Mouse (Mus musculus) naive thymus-derived CD4-positive, alpha-beta T cell, adult 2 months (primary cell): ENCODE measurements around the gene Sash1.

Experiments
- DNase-seq: peaks from one replicate; pipeline ENCODE4 v3.0.0-alpha.2; 2011; ENCODE audit warnings: low read depth

The Sash1 gene

GRCm38 (mm10) chr10:8885630-8886527 lies at the start of gene Sash1:
Gene Sash1 (minus strand): TSS chr10:8886070.
- DNase-seq: peak; percentile 3

- no peak for DNase-seq
These were observed 49.7 kb upstream of the Sash1 start for GRCm38 (mm10) chr10:8935601-8936000.

DNA sequence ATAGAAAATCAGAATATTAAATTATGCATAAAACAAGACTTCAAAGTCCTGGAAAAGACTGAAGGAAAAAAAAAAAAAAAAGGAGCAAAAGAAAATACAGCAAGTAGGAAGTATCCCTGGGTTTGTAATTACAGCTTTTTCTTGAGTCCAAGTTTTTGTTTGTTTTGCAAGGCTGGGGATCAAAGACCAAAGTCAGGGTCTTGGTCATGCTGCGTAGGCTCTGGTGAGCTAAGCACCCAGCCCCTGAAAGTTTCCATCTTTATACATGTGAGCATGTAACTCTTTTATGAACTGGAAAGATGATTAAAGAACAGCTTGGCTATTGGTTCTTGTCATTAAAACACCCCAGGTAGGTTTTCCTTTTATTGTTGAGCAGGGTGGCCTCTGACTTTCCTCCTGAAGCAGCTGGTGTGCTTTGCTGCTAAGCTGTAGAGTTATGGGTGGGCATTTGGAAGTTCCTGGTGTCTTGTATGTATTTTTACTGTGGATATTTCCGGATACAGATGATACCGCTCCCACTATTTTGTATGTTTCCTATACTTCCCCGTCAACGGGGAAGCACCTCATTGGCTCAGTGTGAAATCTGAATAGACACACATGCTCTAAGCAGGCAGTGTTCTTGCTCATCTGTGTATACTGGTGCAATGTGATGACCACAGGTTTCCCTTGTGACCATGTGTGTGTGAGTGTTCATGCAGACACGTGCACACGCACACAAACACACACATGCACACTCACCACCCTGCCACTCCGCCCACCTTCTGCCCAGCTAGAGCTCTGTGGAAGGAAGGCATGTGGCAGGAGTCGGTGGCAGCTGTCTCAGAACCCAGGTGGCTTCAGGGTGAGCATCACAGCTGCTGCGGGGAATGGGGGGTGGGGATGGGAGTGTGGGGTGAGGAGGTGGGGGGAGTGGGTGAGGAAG lies 47.8 kb upstream of the Sash1 start:
- DNase-seq: no peak

DNA sequence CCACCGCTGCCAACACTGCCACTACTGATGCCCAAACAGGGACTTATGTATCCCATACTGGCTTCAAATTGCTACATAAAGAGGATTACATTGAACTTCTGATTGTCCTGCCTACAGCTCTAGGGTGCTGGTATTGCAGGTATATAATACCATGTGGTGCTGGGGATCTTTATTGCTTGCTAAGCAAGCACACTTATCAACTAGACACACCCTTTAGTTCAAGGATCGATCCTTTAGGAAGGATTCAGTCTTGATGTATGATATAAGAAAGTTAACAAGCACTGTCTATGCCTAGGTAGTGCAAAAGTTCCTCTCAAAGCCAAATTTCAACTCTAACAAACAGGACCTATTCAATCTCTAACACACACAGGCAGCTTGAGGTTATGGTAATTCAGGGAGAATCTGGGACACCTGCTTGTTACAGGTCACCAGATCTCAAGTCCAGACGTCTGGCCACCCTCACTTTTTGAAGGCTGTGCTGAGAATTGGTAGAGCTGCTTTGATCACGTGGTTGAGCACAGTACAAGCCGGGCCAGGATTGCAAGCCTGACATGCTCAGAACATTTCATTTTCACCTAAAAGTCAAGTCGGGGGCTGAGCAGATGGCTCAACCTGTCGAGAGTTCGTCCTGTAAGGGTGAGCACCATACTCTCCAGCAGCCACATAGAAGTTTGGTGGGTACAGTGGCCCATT lies 45.8 kb upstream of the Sash1 start:
- no peak for DNase-seq

DNA sequence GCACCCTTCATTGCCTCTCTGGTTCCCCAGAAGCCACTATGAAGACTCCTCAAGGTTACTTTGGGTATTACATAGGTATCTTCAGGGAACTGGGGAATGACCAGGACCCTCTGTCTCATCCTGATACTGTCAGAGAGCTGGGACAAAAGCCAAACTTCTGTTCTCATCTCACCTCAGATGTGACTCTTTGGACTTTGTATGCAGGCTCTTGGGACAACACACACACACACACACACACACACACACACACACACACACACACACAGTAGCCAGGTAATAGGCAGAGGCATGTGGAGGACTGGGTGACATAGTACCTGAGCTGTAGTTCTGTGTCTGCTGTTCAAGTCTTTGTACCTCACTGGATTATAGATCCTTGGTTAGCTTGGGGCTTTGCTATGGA lies 44.8 kb upstream of the Sash1 start:
- no peak for DNase-seq

- no peak for DNase-seq
These were observed 43.1 kb upstream of the Sash1 start for GRCm38 (mm10) chr10:8928775-8929647.

- DNase-seq: no peak
These were observed 42.4 kb upstream of the Sash1 start for GRCm38 (mm10) chr10:8928261-8928660.

GRCm38 (mm10) chr10:8926906-8927305 lies 41.0 kb upstream of the Sash1 start:
- no peak for DNase-seq

DNA sequence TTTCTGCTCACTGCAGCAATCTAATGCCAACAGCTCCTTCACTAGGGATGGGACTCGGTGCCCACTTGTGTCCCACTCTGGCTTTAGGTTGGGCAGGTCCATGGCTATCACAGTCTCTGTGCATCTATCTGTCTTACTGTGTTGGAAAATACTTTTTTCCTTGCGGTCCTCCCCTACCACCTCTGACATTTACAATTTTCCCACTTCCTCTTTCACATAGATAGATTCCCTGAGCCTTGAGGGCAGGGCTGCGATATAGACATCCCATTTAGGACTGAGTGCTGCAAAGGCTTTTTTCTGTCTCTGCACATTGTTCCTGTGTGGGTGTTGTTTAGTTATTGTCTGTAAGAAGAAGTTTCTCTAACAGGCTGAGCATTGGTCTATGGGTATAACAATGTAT lies 40.4 kb upstream of the Sash1 start:
- DNase-seq: no peak

DNA sequence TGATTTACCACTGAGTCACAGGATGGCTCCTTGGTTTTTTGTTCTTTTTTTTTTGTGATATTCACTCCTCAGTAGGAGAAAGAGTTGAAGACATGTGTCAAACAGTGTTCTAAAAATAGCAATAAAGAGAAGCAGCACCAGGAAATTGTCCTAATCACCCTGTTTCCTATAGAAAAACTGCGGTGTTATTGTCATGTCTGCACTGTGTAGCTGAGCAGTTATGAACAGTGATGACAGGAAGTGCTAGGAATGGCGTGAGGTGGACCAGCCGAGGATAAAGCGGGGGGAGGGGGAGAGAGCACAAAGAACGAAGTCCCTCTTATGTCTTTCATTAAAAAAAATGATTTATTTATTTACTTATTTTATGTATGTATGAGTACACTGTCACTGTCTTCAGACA lies 39.4 kb upstream of the Sash1 start:
- no peak for DNase-seq

DNA sequence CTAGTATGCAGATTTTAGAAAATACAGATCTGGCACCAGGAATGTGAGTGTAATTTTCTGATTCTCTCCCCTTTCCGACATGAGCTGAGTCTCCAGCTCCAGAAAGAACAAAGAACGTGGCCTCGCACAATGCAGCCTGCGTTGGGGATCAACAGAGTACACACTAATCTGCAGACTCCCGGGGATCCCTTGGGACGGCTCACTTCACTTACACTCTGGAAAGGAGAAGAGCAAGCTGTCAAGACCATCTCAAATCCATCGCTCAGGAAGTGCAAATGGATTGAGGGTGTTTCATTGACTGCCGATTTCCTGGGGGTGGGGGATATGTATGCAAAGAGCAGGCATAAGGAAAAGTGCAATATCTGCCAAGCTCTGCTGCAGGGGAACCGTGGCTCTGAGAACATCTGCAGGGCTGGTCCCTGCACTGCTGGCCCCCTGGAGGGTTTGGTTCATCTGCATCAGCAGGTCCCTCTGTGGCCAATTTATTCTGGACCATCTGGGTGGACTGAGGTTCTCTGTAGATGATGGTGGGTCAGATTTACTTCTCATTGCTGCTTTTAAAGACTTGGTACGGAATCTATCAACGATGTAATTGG lies 35.3 kb upstream of the Sash1 start:
- DNase-seq: no peak

GRCm38 (mm10) chr10:8917798-8918197 lies 31.9 kb upstream of the Sash1 start:
- no peak for DNase-seq

DNA sequence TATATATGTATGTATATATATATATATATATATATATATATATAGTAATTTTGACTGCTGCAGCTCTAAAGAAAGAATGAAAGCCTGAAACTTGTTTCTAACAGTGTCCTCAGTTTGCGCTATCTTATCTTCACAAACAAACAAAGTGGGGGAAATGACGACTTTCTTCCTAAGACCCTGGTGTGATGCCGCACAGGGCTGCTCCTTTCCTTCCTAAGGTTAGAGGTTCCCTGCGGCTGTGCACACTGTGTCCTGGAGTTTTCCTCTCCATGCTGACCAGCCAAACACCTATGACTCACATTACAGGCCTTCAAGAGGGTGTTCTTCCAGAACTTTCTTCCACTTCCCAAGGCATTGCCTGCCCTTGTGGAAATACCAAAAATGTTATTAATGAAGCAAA lies 31.5 kb upstream of the Sash1 start:
- DNase-seq: no peak

DNA sequence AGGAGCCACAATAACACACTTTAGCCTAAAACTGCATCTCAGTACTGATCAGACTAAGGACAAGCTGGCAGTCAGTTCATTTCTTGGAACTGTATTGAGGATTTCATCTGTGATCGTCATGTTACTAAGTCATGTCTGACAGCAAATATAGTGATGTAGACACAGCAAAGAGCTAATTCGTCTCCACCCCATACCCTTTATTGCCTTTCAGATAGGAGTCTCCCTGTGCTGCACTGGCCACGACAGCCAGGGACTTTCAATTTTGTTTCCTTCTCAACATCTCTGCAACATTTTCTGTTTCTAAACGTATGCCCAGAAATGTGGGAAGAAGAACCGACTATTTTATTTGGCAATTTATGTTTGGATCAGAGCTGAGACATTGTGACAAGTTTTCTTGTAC lies 29.9 kb upstream of the Sash1 start:
- DNase-seq: no peak

- DNase-seq: no peak
These were observed 28.0 kb upstream of the Sash1 start for GRCm38 (mm10) chr10:8913904-8914303.

- peak; percentile 6 for DNase-seq
These were observed 26.9 kb upstream of the Sash1 start for GRCm38 (mm10) chr10:8912706-8913275.

GRCm38 (mm10) chr10:8912213-8912612 lies 26.3 kb upstream of the Sash1 start:
- no peak for DNase-seq

GRCm38 (mm10) chr10:8910237-8910990 lies 24.5 kb upstream of the Sash1 start:
- no peak for DNase-seq

DNA sequence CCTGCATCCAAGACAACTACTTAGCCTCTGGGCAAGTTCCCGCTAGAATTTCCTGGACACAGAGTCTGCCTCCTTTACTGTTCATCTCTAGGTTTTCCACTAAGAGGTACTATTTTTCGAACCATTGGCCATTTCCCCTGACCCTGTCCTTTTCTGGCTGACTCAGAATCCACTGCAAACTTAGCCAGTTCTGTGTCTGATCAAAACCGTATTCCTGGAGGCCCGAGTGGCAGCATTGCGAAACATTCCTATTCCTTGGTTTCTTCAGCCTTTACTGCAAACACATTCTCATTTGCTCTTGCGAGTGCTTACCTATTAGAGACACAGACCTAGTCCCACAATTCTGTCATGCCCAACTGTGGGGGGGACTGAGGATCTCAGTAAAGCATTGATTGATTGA lies 17.2 kb upstream of the Sash1 start:
- DNase-seq: no peak

DNA sequence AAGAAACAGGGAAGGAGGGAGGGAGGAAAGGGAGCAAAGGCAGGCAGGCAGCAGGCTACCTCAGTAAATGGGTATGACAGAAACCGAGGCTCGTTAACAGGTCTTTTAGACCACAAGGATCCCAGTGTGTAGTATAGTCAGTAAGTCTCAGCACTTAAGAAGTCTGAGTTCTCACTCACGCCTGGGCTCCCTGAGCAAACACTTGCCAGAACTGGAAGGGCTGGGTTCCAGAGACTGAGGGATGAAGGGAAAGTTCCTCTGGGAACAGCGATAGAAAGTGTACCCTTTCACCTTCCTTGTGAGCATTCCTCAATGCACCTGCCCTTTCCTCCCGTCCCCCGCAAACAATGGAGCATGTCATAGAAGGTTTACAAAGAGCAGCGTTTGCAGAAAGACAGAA lies 16.5 kb upstream of the Sash1 start:
- no peak for DNase-seq
